Mouse (Mus musculus): Measurements from ENCODE around the gene Ankrd52.
"Not testable (repeated sequence)": the region's sequence is repeated elsewhere in the genome, so short reads cannot be mapped to it uniquely, and the experiment has no call there.

Gene Ankrd52

DNA sequence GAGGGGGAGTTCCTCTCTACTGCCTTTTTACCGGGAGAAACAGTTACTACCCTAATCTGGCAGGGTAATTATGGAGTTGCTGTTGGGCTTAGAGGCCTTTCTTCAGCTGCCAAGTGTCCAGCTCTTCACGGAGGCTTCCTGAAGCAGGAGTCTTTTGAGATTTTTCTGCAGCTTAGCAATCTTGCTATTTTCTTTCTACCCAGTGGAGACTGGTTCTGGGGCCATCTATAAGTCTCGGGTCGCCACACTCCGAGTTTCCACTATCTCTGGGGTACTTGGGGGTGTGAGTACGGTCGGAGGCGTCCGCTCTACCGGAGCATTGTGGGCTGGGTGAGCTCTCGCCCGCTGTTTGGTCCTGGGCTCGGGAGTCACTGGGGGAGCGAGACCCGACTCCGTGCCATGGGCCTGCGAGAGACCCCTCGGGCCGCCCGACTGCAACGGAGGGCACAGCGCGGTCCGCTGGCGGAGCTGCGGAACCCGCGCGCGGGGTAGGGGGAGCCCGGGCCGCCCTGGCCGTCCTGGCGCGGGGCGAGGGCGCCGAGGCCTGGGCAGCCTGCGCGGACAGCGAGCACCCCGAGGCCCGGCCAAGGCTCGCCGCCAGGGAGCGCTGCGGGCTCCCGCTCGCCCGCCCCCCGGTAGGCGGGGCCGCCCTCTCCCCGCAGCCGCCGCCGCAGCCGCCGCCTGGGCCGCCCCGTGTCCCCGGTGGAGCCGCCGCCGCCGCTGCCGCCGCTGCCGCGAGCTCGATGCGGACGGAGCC is at the start of gene Ankrd52:
Ankrd52 (plus strand) TSS at position 661 of the 757 bp plus-strand sequence.
- peak; percentile 92 for DNase-seq (ENCODE audit: low read depth, low spot score)

DNA sequence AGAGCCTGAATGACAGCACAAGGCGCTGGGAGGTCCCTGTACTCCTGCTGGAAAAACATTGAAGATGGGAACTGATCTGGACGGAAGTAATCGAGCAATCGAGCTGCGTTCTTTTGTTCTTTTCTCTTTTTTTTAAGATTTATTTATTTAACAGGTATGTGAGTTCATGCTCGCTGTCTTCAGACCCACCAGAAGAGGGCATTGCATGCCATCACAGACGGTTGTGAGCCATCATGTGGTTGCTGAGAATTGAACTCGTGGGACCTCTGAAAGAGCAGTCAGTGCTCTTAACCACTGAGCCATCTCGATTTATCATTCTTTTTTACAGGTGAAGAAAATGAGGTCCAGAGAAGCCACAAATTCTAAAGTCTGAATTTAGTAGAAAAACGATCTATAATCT is 49.3 kb upstream of the Ankrd52 start:
- no peak for DNase-seq (ENCODE audit: low read depth, low spot score)

DNA sequence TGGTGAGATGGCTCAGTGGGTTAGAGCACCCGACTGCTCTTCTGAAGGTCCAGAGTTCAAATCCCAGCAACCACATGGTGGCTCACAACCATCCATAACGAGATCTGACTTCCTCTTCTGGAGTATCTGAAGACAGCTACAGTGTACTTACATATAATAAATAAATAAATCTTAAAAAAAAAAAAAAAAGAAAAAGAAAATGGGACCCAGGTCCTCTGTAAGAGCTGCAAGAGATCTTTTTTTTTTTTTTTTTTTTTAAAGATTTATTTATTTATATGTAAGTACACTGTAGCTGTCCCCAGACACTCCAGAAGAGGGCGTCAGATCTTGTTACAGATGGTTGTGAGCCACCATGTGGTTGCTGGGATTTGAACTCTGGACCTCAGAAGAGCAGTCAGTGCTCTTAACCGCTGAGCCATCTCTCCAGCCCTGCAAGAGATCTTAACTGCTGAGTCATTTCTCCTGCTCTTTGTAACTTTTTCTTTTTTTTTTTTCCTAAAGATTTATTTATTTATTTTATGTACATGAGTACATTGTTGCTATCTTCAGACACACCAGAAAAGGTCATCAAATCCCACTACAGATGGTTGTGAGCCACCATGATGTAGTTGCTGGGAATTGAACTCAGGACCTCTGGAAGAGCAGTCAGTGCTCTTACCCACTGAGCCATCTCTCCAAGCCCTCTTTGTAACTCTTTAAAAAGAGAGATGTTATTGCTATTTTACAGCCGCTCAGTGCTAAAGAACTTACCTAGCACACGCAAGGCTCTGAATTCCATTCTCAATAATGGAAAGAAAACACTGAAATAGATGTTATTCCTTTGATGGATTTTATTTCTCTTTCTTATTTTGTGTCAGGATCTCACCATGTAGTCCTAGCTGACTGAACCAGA is 44.3 kb upstream of the Ankrd52 start:
- not testable (repeated sequence) for DNase-seq (ENCODE audit: low read depth, low spot score)

DNA sequence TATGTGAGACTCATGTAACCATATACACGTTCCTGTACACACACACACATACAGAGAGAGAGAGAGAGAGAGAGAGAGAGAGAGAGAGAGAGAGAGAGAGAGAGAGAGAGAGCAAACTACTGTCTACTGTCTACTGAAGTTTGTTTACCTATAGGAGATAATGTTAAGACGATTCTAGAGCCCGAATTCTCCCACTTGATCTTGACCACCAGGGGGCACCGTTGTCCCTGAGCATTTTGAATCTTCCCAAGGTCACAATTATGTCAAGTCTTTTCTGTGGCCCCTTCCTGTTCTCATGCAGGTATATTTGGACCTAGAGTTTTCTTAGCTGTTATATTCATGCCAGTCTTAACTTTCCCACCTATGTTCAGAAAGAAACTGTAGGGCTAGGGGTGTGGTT is 41.3 kb upstream of the Ankrd52 start:
- peak; percentile 87 for DNase-seq (ENCODE audit: low read depth, low spot score)

DNA sequence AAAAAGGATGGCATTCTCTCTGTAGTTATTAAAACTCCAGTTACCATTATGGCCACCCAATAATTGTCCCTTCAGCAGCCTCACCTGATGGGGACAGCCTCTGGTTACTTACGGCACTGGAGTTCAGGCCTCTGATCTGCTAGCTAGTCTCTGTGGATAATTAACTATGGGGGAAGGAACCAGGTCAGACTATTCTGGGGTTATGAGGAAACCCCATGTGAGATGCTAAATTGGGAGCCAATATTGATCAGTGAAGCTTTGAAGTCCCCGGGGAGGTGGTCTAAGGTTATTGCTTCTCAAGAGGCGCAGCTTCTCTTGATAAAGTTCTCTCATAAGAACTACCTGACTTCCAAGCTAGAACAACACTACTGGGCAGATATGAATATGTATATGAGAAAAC is 40.7 kb upstream of the Ankrd52 start:
- no peak for DNase-seq (ENCODE audit: low read depth, low spot score)

DNA sequence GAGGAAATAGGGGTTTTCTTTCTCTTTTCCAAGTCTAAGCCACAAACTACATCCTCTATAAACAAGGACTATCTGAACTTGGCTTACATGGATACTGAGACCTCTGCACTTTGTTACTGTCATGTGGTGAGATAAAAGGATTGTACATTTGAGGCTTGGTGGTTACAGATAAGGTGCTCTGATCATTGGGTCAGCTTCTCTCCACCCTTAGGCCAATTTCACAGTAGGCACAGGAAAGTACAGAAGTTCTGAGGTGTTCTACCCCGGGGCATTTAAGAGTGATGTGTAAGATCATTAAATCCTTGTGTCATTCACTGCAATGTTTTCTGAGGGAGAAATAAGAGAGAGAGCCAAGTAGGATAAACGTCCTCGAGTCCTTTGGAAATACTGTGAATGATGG is 40.3 kb upstream of the Ankrd52 start:
- no peak for DNase-seq (ENCODE audit: low read depth, low spot score)

DNA sequence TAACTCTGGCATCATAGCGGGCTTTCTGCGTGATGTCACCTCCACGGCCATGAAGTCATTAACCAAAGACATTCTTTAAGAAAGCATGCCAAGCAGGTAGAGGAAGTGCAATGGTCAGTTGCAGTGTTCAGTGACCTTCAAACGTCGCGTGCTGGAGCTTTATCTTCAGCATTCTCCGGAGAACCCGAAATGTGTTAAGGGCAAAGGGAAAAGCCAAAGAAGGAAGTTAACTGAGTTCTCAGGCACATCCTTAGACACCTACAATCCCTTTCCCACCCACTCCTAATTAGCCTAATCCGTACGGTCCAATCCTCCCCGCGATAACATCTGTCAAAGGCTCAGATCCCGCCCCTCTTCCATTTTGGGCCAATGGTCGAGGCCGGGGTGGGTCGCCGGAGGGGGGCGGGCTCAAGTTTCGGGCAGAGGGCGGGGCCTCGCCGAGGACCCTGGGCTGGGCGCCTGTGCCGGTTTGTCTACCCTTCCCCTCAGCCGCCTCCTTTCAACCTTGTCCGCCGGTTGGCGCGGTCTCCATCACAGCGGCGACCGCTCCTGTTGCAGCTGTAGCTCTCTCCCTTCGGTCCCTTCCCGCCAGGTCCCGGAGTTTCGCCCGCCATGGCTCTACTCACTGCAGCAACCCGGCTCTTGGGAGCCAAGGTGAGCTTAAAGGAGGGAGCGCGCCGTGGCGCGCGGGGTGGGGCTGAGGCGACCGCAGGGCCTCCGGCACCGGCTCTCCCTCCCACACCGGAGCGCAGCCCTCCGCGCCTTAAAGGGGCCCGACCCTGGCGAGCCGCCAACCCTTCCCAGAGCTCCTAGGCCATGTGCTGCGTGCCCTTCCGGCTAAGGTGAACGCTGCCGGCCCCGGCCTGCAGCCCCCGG is 39.4 kb upstream of the Ankrd52 start, which contains the start of gene Cs:
Cs (plus strand) TSS at position 429 of the 876 bp plus-strand sequence.
- peak; percentile 99 for DNase-seq (ENCODE audit: low read depth, low spot score)

DNA sequence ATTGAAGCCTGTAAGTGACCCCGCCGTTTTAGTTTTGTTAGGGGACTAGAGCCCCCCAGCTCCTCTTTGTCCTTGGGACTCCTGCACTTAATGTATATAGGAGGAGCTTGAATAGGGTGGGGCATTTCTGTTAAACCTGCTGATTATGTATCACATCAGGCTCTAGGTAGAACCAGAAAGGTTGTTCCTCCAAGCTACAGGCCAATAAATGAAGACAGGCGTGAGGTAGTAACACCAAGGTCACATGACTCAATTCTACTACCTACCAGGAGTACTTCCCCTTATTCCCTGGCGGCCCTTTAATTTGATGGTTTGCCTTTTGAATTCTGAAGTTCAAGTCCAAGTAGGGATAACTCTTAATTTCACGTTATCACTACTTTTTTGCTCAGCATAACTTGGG is 38.5 kb upstream of the Ankrd52 start:
- DNase-seq (ENCODE audit: low read depth, low spot score) = peak; percentile 27

DNA sequence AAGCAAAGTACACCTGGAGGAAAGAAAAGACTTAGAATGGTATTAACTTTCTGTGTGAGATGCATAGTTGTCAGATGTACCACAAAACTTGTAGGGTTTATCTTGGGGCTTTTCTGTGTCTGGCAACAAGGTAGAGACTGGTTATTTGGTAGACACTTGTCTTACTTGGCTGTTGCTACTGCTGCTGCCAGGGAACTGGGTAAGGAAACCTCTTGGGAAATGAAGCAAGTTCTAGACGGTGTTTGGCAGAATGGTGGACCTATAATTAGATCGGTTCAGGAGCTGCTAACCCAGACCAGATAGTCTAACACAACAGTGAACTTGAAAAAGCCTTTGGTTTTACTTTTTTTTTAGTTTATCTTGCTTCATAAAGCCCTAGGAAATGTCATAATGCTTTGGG is 38.0 kb upstream of the Ankrd52 start:
- no peak for DNase-seq (ENCODE audit: low read depth, low spot score)

DNA sequence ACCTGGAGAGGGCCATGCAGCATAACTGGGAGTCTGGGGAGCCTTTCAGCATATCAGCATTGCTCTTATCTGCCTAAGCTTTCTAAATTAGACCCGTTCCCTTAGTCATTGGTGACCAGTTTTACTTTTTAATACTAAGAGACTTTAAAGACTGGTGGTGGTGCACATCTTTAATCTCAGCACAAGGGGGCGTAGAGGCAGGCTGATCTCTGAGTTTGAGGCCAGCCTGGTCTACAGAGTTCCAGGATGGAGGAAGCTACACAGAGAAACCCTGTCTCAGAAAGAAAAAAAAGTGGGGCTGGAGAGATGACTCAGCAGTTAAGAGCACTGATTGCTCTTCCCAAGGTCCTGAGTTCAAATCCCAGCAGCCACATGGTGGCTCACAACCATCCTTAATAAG is 36.7 kb upstream of the Ankrd52 start:
- no peak for DNase-seq (ENCODE audit: low read depth, low spot score)

DNA sequence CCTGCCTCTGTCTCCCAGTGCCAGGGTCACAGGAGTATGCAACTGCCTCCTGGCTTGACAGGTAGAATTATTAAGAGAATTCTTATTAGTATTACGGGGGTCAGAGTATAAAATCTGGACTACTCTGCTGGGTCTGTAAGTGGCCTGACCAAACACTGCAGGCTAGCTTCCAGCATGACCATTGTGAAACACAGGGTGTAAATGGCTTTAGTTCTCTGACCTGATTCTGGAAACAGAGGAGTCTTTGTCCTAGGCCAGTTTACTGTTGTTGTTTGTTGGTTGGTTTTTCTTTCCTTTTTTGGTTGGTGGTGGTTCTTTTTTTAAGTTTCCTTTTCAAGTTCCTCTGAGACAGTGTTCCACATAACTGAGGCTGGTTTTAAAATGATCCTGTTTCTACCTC is 33.5 kb upstream of the Ankrd52 start:
- DNase-seq (ENCODE audit: low read depth, low spot score) = peak; percentile 27

DNA sequence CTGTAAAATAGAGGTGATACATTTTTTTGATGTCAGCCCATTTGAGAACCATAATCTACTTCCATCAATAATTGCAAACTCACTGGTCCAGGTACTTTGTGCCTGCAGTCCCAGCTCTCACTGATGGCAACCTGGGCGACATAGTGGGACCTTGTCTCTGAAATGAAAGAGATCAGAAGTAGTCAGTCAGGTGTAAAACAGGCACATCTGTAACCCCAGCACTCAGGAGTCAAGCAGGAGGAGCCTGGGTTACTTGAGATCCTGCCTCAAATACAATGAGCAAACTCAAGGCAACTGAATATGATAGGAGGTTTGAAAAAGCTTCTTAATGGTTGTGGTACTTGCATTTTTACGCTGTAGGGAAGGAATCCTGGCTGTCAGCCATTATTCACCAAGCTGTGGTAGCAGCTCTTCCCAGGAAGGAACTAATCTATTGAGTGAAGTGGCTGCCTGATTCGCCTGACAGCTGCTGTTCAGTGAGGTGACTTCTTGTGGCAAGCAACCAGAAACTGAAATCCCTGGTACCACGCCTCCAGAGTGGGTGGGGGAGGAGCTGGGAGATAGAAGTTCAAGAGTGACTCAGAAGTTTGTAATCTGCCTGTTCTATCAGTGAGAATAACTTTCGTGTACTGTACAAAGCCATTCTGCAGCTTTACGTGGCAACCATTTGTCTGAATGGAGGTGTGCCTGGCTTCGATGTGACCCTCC is 32.2 kb upstream of the Ankrd52 start:
- DNase-seq (ENCODE audit: low read depth, low spot score) = peak; percentile 90

DNA sequence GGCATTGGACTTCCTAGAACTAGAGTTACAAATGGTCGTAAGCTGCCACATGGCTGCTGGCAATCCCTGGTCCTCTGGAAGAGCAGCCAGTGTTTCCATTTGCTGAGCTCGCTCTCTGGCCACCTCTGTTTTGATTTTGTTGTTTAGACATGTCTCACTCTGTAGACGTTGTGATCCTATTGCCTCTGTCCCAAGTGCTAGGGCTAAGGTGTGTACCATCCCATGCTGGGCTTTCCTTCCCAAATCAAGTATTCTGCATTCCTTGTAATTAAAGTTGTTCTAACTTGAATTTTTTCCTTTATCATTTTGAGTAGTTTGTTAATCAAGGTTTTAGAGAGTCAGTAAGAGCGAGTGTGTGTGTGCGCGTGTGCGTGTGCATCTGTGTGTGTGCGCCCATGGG is 29.4 kb upstream of the Ankrd52 start:
- no peak for DNase-seq (ENCODE audit: low read depth, low spot score)

DNA sequence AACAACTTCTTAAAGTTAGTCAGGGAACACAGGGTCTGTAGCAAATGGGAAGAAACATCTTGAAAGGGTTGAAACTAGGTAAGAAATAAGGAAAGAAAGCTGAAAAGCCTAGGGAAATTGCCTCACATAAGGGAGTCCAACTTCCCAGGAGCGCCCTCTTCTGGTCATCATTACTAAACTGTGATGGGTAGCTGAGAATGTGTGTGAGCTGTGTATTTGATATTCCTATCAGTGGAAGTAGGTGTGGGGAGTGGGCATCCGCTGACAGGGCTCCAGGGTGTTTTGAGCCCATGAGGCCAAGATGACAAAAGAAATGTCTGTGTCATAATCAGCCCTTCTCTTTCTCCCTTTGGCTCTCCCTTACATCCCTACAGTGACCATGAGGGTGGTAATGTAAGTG is 18.1 kb upstream of the Ankrd52 start:
- peak; percentile 72 for DNase-seq (ENCODE audit: low read depth, low spot score)

DNA sequence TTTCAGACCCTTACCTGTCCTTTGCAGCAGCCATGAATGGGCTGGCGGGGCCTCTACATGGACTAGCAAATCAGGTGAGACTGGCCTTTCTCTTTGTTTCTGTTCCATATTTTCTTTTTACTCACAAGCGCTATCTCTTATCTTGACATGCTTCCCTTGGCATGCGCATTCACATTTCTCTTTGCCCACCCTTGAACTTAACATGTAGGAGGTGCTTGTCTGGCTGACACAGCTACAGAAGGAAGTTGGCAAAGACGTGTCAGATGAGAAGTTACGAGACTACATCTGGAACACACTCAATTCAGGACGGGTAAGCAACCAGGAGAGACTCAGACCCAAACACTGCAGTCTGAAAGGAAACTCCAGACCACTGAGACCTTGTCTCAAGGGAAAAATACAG is 17.7 kb upstream of the Ankrd52 start:
- DNase-seq (ENCODE audit: low read depth, low spot score) = no peak

DNA sequence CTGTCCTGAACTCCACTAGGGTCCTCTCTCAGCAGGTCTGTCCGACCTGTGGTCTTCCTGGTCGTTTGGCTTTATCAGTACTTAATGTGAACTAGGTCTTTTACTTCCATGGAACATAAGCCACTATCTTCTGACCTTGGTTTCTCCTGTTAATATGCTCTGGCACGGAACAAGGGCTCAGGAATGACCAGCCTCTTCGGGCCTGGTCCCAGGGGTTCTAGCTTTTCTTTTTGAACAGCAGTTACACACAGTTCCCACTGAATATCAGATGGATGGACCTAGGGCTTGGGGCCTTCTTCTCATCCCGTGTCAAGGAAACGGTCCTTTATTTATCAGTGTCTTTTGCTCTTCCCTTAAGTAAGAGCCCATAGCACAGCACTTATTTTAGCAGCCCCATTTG is 15.1 kb upstream of the Ankrd52 start:
- DNase-seq (ENCODE audit: low read depth, low spot score) = no peak

DNA sequence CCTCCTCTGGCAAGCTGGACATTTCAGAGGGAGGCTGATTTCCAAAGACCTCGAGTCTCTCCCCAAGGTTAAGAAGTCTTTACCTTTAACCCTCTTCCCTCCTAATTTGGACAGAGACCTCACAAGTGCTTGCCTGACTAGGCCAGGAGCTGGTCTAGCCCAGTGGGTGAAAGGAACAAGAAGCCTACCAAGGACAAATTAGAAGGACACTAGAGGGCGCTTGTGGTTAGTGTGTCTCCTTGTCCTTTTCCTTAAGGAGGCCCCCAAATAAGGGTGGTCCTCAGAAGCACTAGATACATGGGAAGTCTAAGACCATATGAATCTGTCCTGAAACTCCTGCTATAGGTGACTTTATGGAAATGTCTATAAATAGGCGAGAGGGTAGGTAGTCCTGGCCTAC is 14.3 kb upstream of the Ankrd52 start:
- DNase-seq (ENCODE audit: low read depth, low spot score) = peak; percentile 71

DNA sequence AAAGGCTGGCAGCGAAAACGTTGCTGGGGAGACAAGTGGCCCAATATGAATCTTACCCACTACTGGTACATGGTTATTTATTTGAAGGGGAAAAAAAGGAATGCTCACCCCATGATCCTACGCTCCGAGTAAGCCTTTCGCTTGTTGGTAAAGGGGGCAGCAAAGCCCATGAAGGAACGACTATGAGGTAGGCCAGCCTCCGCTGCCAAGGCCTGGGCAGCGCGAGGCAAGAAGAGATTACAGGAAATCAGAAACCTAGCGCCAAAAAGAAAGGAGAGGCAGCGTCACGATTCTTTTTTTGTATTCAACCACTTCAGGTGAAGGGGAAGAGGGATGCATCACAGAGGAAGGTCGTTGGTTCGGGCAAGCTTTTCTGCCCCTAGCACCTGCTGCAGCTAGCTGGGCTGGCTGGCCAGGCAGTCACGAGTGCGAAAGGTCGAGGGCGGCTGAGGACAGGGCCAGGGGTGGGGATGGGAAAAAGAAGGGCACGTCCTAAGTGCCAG is 9.0 kb upstream of the Ankrd52 start:
- DNase-seq (ENCODE audit: low read depth, low spot score) = no peak

DNA sequence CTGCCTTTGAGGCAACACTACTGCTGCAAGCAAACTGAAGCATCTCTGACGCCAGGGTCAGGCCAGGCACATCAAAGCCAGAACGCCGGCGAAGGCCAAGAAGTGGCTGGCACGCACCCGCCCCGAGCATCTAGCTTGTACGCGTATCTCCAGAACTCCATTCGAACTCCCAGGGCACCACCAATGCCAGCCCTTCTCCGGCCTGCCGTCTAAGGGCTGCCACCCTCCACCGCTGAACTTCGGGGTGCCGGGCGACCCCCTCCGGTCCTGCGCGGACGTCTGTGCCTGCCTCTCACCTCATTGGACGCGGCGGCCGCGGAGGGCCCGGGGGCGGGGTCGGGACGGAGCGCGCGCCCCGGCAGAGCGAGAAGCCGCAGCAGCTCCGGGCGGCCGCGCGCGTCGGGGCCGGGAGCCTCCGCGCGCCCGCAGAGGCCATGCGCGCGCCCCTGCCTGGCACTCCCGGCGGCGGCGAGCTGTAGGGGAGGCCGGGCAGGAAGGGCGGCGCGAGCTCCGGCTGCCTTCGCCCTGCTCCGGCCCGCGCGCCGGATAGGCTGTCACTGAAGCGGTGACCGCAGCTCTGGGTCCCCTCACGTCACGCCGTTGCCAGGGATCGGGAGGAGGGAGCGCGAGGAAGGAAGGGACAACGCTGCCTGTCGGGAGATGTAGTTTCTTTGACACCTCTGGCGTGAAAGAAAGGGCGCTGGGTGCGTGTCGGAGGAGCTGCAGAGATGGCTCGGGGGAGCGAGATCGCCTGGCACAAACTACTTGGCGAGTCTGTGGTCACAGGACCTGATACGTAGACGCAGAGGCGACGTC is 8.3 kb upstream of the Ankrd52 start, which contains the start of gene Coq10a:
Coq10a (minus strand) TSS at position 596 of the 816 bp plus-strand sequence.
- peak; percentile 99 for DNase-seq (ENCODE audit: low read depth, low spot score)

DNA sequence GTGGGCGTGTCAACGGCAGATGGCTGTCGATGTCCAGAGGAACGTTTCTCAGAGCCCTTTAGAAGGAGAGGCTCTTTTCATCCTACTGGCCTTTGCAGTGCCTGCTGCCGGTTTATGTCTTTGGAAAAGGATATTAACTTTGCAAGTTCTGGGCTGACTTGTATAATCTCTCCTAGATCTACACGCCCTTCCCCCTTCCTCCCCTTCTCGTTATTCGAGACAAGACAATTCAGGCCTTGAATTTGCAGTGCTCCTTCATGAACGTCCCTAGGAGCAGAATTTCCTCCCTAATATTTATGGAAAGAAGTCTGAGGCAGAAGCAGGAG is 7.7 kb upstream of the Ankrd52 start:
- no peak for DNase-seq (ENCODE audit: low read depth, low spot score)
